Mouse (Mus musculus) neural tube, embryonic 10.5 days (tissue): Measurements from ENCODE around the gene Vmn1r207-ps.
"Not testable (repeated sequence)": the region's sequence is repeated elsewhere in the genome, so short reads cannot be mapped to it uniquely, and the experiment has no call there.

Experiments used
- DNase-seq: peaks from one replicate; pipeline ENCODE4 v3.0.0-alpha.2; 2017; ENCODE audit warnings: low spot score; ENCODE audit errors: extremely low spot score

Vmn1r207-ps gene

DNA sequence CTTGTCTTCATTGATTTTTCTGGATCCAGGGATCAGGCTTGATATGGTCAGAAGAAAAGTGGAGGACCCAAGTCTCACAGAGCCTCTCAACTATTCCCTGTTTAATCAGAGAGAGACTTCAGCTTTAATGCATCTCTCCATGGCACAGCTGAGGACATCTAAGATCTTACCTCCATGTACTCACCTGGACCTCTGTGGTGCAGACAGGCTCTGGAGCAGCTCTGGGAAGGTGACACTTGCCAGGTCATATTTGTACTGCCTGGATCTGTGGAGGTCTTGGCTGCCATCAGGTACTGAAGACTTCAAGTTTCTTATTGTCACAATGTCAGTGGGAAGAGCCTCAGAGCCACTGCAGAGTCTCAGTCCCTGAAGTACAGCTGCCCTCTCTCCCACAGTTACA lies at the start of gene Vmn1r207-ps:
Gene Vmn1r207-ps, minus strand, starts transcription at position 101 of the 400 bp plus-strand sequence.
- DNase-seq = not testable (repeated sequence)

DNA sequence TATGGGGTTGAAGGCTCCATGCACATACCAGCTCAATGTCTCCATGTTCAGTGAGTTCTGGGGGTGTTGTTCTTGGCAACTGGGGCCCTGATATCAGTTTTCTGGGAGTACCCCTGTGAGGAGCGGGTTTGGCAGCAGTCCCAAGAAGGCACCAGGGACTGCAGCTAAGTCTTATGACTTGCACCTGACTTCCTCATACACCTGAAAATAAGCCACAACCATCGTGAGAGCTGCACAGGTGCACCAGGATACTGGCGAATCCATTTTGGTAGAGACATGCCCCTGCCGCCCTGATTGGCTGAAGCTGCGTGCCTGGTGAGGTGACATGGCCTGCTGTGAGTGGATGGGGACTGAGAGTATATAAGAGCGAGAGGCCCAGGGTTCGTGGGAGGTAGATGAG lies 47.9 kb upstream of the Vmn1r207-ps start, which contains the start of gene Vmn1r208:
Gene Vmn1r208, minus strand, starts transcription at position 101 of the 400 bp plus-strand sequence.
- not testable (repeated sequence) for DNase-seq

DNA sequence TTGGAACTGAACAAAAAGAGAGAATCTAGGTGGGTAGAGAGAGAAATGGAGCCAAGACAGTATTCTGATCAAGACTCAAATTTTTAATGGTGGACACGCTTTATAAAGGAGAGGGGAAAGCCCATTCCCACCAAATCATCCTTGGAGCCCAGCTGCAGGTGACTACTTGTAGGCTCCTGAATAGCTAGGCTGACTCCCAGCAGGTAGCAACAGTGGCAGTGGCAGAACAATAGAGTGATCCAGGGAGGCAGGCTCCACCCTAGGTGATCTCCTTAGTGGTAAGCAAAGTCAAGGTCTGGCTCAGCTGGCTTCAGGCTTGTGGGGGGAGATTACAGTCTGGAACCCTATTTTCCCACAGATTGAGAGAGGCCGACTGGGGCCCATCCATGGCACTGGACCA lies 42.2 kb upstream of the Vmn1r207-ps start:
- not testable (repeated sequence) for DNase-seq

DNA sequence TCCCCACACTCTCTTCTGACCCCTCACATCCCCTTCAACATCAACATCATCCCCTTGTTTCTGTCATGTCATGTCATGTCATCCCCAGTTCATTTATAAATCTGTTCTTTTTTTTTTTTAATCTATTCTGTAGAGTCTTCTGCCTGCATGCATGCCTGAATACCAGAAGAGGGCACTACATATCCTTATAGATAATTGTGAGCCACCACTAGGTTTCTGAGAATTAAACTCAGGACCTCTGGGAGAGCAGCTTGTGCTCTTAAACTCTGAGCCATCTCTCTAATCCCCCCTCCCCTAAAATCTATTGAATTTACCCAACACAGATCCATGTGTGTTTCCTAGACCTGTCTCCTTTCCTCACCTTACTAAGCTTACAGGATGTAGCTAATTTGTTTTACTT lies 18.1 kb upstream of the Vmn1r207-ps start:
- no peak for DNase-seq

DNA sequence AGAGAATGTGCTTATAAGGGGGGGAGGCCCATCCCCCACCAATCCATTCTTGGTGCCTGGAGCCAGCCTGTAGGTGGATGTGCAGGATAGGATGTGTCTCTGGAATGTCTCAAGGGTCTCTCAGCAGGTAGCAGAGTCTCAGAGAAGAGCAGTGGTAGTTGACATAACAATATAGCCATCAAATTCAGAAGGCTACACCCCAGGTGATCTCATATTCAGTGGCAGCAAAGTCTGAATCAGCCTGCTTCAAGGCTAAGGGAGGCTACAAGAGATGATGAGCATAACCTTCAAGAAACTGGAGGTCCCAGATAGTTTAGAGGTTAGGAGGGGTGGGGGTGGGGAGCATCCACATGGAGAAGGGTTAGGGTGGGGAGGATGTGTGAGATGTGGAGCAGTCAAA lies 22.5 kb downstream of the Vmn1r207-ps start:
- DNase-seq = not testable (repeated sequence)

- not testable (repeated sequence) for DNase-seq
These were observed 26.5 kb downstream of the Vmn1r207-ps start for GRCm38 (mm10) chr13:22702951-22703350.
